Mouse (Mus musculus) megakaryocyte, embryonic 14.5 days (primary cell): ENCODE measurements at regions not wholly inside any gene's neighbourhood (a gene's known extent, or its start where the extent isn't known, plus 50 kb on each side); places are given as distances from the start of the nearest gene placed in this dataset.

Experiments
- FLI1 ChIP-seq: IDR thresholded peaks from 2 replicates; pipeline ENCODE4 v1.6.1; 2012; ENCODE audit warnings: low read length, inconsistent platforms, mixed read lengths
- GATA1 ChIP-seq: IDR thresholded peaks from 3 replicates; pipeline ENCODE4 v1.6.1; 2012; ENCODE audit warnings: mixed read lengths, low read length, inconsistent platforms, borderline replicate concordance

DNA sequence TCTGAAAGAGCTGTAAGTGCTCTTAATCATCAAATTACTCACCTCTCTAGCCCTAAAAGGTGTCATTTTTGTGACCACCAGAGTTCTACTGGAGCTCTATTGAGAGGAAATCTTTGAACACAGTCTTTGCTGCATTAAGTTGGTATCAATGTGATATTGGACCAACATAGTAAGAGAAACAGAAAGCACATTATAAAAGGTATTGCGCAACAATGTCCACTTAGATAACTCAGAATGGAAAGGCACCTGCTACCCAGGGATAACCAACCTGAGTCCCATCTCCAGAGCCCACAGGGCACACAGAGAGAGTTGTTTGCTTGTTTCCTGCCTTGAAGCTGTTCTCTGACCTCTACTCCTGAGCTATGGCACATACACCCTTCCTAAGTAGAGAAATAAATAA lies 106.4 kb upstream of the Med13l start:
- TF ChIP-seq GATA1 (no peak), FLI1 (no peak)
